Mouse (Mus musculus): ENCODE measurements around the gene Wrap73.

Gene Wrap73

GRCm38 (mm10) chr4:154139671-154140181, 2.4 kb upstream of the Wrap73 start:
- DNase-seq (ENCODE audit: low spot score) = no peak

DNA sequence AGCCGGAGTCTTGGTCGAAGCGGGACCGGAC, 2.2 kb upstream of the Wrap73 start, which contains the start of gene Trp73:
Gene Trp73 (minus strand): TSS at position 27 of the 31 bp plus-strand sequence.
- DNase-seq (ENCODE audit: low spot score) = no peak

GRCm38 (mm10) chr4:154140213-154141008, 1.8 kb upstream of the Wrap73 start:
- DNase-seq (ENCODE audit: low spot score) = no peak

GRCm38 (mm10) chr4:154141009-154141867, 934 bp upstream of the Wrap73 start:
- DNase-seq (ENCODE audit: low spot score) = no peak

DNA sequence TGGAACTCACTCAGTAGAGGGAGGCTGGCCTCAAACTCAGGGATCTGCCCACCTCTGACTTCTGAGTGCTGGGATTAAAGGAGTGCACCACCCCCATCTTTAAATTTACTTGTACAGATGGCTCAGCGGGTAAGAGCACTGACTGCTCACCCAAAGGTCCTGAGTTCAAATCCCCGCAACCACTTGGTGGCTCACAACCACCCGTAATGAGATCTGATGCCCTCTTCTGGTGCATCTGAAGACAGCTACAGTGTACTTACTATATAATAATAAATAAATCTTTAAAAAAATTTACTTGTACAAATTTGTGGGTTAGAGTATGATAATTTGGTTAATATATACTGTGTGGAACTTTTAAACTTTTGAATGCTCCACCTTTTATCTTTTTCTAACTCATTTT, 2.5 kb downstream of the Wrap73 start:
- no peak for DNase-seq (ENCODE audit: low spot score)

GRCm38 (mm10) chr4:154146342-154146741, 4.2 kb downstream of the Wrap73 start:
- DNase-seq (ENCODE audit: low spot score) = no peak

DNA sequence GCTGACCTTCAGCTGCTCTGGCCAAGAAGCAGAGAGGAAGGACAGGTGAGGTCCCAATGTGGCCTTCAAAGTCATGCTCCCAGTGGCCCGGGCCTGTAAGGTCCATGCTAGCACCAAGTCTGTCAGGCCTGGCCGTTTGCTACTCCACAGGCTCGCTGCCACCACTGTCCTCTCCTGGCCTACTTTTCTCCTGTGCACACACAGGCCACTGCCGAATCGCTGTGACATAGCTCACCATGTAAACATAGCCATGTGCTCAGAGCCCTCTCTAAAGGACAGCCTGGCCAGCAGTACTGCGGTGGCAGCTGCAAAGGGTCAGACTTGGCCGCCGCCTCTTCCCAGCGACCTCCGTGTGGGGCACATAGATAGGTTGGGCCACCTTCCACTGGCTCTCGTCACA, 11.9 kb downstream of the Wrap73 start:
- no peak for DNase-seq (ENCODE audit: low spot score)

DNA sequence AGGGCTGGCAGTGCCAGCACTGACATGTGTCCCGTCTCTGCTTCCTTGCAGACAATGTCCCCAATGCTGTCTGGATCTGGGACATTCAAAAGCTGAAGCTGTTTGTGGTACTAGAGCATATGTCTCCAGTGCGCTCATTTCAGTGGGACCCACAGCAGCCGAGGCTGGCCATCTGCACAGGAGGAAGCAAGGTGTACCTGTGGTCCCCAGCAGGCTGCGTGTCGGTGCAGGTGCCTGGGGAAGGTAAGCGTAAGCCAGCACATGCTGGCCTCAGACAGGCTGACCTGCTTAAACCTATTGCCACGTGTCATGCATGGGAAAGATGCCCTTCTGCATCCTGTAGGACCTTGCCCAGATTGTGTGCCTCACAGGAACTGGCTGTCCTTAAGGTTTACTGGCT, 13.9 kb downstream of the Wrap73 start:
- no peak for DNase-seq (ENCODE audit: low spot score)

GRCm38 (mm10) chr4:154157970-154158662, 15.9 kb downstream of the Wrap73 start:
- DNase-seq (ENCODE audit: low spot score) = no peak

DNA sequence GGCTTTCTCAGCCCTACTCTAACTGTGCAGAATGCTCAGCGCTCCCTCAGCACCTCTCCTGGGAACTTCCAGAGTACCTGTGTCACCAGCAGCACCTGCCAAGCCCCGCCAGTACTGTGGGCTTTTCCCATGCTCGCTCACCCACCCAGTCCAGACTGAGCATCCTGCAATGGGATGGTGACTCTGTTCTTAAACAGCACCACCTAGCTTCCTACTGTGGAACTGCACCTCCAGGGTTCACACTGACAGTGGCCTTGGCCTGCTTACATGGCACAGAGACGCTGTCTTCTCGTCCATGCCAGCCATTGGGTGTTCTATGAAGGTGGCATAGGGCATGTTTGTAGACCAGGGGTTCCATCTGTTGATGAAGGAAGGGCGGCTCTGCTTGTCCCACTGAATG, 16.8 kb downstream of the Wrap73 start:
- DNase-seq (ENCODE audit: low spot score) = peak; percentile 69

GRCm38 (mm10) chr4:154159961-154160537, 17.9 kb downstream of the Wrap73 start:
- no peak for DNase-seq (ENCODE audit: low spot score)

- DNase-seq (ENCODE audit: low spot score) = peak; percentile 97
Measured at GRCm38 (mm10) chr4:154160538-154161390, 18.6 kb downstream of the Wrap73 start, which contains the start of gene Tprgl. Tprgl (minus strand) TSS chr4:154160666.

DNA sequence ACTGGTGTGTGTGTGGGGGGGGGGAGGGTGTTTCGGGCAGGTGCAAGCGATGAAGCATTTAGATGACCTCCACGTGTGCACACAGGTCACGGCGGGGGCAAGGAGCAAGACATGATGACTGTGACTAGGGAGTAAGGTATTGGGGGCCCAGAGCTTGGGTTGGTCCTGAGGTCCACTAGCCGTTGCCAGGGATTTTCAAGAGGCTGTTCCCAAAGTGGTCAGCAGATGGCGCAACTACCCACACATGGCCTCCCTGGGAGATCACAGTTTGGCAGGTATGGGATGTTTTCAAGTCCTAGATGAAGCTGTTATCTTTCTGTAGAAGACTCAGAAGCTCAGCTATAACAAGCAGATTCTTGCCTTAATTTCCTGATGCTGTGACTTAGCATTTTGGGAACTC, 21.1 kb downstream of the Wrap73 start:
- DNase-seq (ENCODE audit: low spot score) = peak; percentile 62

- peak; percentile 67 for DNase-seq (ENCODE audit: low spot score)
Measured at GRCm38 (mm10) chr4:154167053-154167452, 24.9 kb downstream of the Wrap73 start.

DNA sequence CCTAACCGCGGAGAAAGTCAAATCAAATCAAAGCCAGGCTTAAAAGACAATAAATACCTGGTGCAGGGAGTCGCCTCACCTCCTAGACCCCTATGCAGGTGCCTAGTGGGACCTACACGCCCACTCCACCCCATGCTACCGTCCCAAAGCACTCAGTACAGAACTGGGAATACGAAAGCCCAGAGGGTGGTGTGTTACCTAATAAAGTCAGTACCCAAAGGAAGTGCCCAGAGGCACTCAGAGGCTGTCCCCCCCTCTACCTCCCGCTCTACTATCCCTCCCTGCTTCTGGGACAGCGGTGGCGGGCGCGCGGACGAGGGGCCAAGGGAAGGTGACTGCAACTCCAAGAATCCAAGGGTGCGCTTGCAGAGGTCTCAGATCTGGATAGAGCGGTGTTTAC, 27.8 kb downstream of the Wrap73 start:
- DNase-seq (ENCODE audit: low spot score) = no peak

DNA sequence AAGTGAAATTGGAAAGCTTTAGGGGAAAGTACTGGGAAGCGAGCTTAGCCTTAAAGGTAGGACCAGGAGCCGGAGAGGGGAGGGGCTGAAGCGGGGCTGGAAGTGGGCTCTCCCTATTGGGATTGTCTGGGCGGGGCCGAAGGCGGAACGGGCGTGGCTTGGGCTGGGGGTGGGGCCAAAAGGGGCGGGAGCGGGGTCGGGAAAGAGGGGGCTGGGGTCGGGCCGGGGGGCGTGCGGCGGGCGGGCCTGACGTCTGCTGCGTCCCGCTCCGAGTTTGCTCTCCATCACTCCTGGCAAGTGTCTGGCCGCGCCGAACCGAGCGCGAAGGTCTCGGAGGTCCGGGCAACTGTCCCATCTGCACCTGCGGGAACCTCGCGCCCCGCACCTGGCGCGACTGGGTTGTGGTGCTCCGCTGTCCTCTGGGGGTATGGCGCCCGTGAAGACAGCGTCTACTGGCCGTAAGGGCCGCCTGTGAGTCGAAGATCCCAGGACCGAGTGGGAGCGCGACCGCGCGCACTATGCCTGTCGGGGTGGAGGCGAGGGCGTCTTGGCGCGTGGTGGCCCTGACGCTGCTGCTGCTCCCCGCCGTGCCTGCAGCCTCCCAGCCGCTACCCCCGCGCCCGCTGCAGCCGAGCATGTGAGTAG, 28.5 kb downstream of the Wrap73 start, which contains the start of gene Megf6:
Gene Megf6 (plus strand): TSS at position 225 of the 645 bp plus-strand sequence.
- peak; percentile 46 for DNase-seq (ENCODE audit: low spot score)

DNA sequence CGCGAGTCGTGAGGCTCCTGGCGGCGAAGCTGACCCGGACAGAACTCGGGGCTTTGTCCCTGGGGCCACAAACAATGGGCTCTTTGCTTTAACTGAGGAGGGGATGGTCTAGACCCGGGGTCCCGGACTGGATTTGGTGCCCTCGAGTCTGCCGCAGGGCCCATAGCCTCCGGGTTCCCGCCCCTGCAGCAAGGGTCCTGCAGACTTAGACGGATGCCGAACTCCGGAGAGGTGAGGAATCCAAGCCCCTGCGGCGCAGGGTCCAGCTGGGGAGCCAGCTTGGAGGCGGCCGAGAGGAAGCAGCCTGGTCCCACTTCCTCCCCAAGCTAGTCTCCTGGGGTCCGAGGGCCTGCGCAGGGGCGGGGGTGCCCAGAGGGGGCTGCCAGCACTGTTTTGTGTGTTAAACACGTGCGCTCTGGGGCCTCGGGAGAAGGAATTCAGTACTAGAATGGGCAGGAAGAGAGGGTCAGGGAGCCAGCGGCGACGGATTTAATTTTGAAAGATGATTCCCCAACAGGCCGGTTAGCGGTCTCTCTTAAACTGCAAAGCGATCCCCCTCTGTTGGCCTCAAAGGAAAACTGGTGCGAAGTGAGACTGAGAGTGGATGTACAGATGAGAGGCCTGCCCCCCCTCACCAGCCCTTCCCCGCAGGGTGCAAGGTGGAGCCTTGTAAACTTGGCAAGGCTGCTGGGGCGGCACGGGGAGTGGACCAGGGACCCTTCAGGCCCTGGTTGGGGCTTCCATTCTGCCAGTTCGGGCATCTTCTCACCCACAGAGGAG, 29.2 kb downstream of the Wrap73 start:
- DNase-seq (ENCODE audit: low spot score) = no peak

- no peak for DNase-seq (ENCODE audit: low spot score)
Measured at GRCm38 (mm10) chr4:154171931-154172604, 29.9 kb downstream of the Wrap73 start.

GRCm38 (mm10) chr4:154177257-154177656, 35.1 kb downstream of the Wrap73 start:
- DNase-seq (ENCODE audit: low spot score) = peak; percentile 26

GRCm38 (mm10) chr4:154181001-154181400, 38.8 kb downstream of the Wrap73 start:
- DNase-seq (ENCODE audit: low spot score) = peak; percentile 45

All from ovary, postnatal 36 days (tissue).